Mouse (Mus musculus) G1E (cell line): Measurements from ENCODE around the gene Fh1.

ENCODE experiments used
- CTCF ChIP-seq: IDR thresholded peaks from 2 replicates; pipeline ENCODE4 v1.5.1; 2012; ENCODE audit warnings: low read depth, low read length, inconsistent platforms, mixed read lengths
- GATA1 ChIP-seq: IDR thresholded peaks from 2 replicates; pipeline ENCODE4 v1.6.1; 2012; ENCODE audit warnings: borderline replicate concordance, low read length, inconsistent platforms, mixed read lengths
- GATA2 ChIP-seq: IDR thresholded peaks from 2 replicates; pipeline ENCODE4 v1.6.1; 2012; ENCODE audit warnings: low read depth, low read length, inconsistent platforms, borderline replicate concordance

- no peak for TF ChIP-seq CTCF
- TF ChIP-seq GATA1: no peak
- no peak for TF ChIP-seq GATA2
These were observed 40.2 kb downstream of the Fh1 start for GRCm38 (mm10) chr1:175585267-175585666.
